Mouse (Mus musculus): ENCODE results near the gene Pm20d1.

DNA sequence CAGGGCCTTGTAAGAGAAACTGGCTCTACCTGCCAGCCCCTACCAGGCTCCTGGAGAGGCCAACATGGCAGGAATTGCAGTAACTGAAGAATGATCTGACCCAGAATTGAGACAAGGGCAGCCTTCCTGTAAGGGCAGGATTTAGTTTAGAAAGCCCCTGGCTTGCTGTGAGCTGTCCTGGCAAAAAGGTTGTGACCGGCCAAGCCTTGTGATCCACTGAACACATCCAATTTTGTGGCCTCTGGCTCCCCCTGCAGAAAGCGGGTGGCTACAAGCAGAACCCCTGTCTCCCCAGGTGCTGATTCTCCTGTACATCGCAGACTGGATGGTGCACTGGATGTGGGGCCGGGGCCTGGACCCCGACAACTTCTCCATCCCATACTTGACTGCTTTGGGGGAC is 49.1 kb downstream of the Pm20d1 start:
- no peak for TF ChIP-seq TAL1 (IDR thresholded peaks at IDR 0.05; ENCODE audit: low read length)
- no peak for TF ChIP-seq GATA1 (IDR thresholded peaks at IDR 0.05; ENCODE audit: low read length)

Data from erythroblast, embryonic 14.5 days (primary cell).